Mouse (Mus musculus) small intestine, adult 2 months (tissue): ENCODE results near the gene Otop2.

Experiments
- CTCF ChIP-seq: fragments of 200-500 bp; IDR thresholded peaks from 2 replicates; pipeline ENCODE4 v1.5.1; 2012; ENCODE audit warnings: low read depth, mild to moderate bottlenecking, control low read depth, inconsistent platforms, low read length, moderate library complexity, mixed read lengths; ENCODE audit not compliant: insufficient replicate concordance, insufficient read length; ENCODE audit errors: extremely low read depth
- POLR2A ChIP-seq: fragments of 200-500 bp; IDR thresholded peaks from 2 replicates; pipeline ENCODE4 v1.6.1; 2012; ENCODE audit warnings: low read depth, mild to moderate bottlenecking, control low read depth, inconsistent platforms, low read length, moderate library complexity

GRCm38 (mm10) chr11:115259134-115259533 is 47.8 kb upstream of the Otop2 start:
- TF ChIP-seq CTCF: no peak
- no peak for TF ChIP-seq POLR2A
